Mouse (Mus musculus): ENCODE data around the gene BC035044. TPM values are rescaled to one million over a fixed set of nuclear protein-coding genes. Genes with fewer than 3 reads are reported as not detected.

The BC035044 gene
- polyA plus RNA-seq, 1 experiment from 2014 or later = 5.3 TPM

- WGBS = 0% methylated on average over 17 of the region's 17 CpGs
- peak; percentile 19; the same call in 1 of the 2 replicates for ATAC-seq (replicated peaks; ENCODE audit: extremely low read depth, insufficient read depth, low FRiP score)
- Histone ChIP-seq H3K36me3 (ENCODE audit: control insufficient read depth, insufficient read depth) (no peaks in the 10 kb centered on the region), H3K4me1 (ENCODE audit: control insufficient read depth, insufficient read depth, low read length) (peaks cover 8% of the 10 kb centered on the region), H3K4me2 (ENCODE audit: low read depth, low read length) (peak overlapping the region; percentile 79), H3K27ac (ENCODE audit: low read length) (peak overlapping the region; percentile 96), H3K27me3 (ENCODE audit: control insufficient read depth, insufficient read depth, low read length) (no peaks in the 10 kb centered on the region), H3K4me3 (ENCODE audit: low read length) (peak overlapping the region; percentile 87), H3K9ac (ENCODE audit: low read length) (peak overlapping the region; percentile 67), H3K9me3 (replicated peaks; ENCODE audit: control insufficient read depth, low read length) (no peaks in the 10 kb centered on the region)
Measured at GRCm38 (mm10) chr6:128839266-128839771, 51.6 kb downstream of the BC035044 start.

- Histone ChIP-seq H3K9ac (ENCODE audit: low read length) (peak overlapping the region; percentile 92), H3K9me3 (replicated peaks; ENCODE audit: control insufficient read depth, low read length) (no peaks in the 10 kb centered on the region), H3K4me3 (ENCODE audit: low read length) (peak overlapping the region; percentile 87), H3K4me2 (ENCODE audit: low read depth, low read length) (peak overlapping the region; percentile 79), H3K36me3 (ENCODE audit: control insufficient read depth, insufficient read depth) (no peaks in the 10 kb centered on the region), H3K27ac (ENCODE audit: low read length) (peak overlapping the region; percentile 96), H3K27me3 (ENCODE audit: control insufficient read depth, insufficient read depth, low read length) (no peaks in the 10 kb centered on the region), H3K4me1 (ENCODE audit: control insufficient read depth, insufficient read depth, low read length) (peaks cover 5% of the 10 kb centered on the region)
- peak; percentile 64 for ATAC-seq (replicated peaks; ENCODE audit: extremely low read depth, insufficient read depth, low FRiP score)
- WGBS = under 1% methylated on average over 49 of the region's 49 CpGs
Measured at GRCm38 (mm10) chr6:128838342-128839265, 52.3 kb downstream of the BC035044 start.

- WGBS = 2% methylated on average over 14 of the region's 14 CpGs
- no peak for ATAC-seq (replicated peaks; ENCODE audit: extremely low read depth, insufficient read depth, low FRiP score)
Measured at GRCm38 (mm10) chr6:128837454-128838341, 53.2 kb downstream of the BC035044 start.

GRCm38 (mm10) chr6:128836955-128837334, 54.0 kb downstream of the BC035044 start:
- H3K9me3 ChIP-seq (replicated peaks; ENCODE audit: control insufficient read depth, low read length) = no peaks in the 10 kb centered on the region
- no peak for ATAC-seq (replicated peaks; ENCODE audit: extremely low read depth, insufficient read depth, low FRiP score)
- peak overlapping the region; percentile 79; the same call in 1 of the 2 replicates for H3K4me2 ChIP-seq (ENCODE audit: low read depth, low read length)
- no peak overlapping the region for H3K9ac ChIP-seq (ENCODE audit: low read length)
- H3K27me3 ChIP-seq (ENCODE audit: control insufficient read depth, insufficient read depth, low read length) = no peaks in the 10 kb centered on the region
- peaks cover 4% of the 10 kb centered on the region for H3K4me1 ChIP-seq (ENCODE audit: control insufficient read depth, insufficient read depth, low read length)
- no peak overlapping the region; the same call in 1 of the 2 replicates for H3K27ac ChIP-seq (ENCODE audit: low read length)
- no peak overlapping the region for H3K4me3 ChIP-seq (ENCODE audit: low read length)
- WGBS = 81% methylated on average over 6 of the region's 6 CpGs
- H3K36me3 ChIP-seq (ENCODE audit: control insufficient read depth, insufficient read depth) = no peaks in the 10 kb centered on the region

More at GRCm38 (mm10) chr6:128837454-128838341, 53.2 kb downstream of the BC035044 start:
- H3K36me3 ChIP-seq (ENCODE audit: control insufficient read depth, insufficient read depth) = no peaks in the 10 kb centered on the region
- H3K27ac ChIP-seq (ENCODE audit: low read length) = peak overlapping the region; percentile 53
- H3K4me1 ChIP-seq (ENCODE audit: control insufficient read depth, insufficient read depth, low read length) = peaks cover 5% of the 10 kb centered on the region
- no peaks in the 10 kb centered on the region for H3K9me3 ChIP-seq (replicated peaks; ENCODE audit: control insufficient read depth, low read length)
- H3K9ac ChIP-seq (ENCODE audit: low read length) = peak overlapping the region; percentile 52
- H3K27me3 ChIP-seq (ENCODE audit: control insufficient read depth, insufficient read depth, low read length) = no peaks in the 10 kb centered on the region
- H3K4me2 ChIP-seq (ENCODE audit: low read depth, low read length) = peak overlapping the region; percentile 79
- peak overlapping the region; percentile 87 for H3K4me3 ChIP-seq (ENCODE audit: low read length)

GRCm38 (mm10) chr6:128836191-128836954, 54.6 kb downstream of the BC035044 start:
- WGBS = 77% methylated on average over 8 of the region's 8 CpGs
- H3K4me1 ChIP-seq (ENCODE audit: control insufficient read depth, insufficient read depth, low read length) = no peaks in the 10 kb centered on the region; the same call in none of the 2 replicates
- ATAC-seq (replicated peaks; ENCODE audit: extremely low read depth, insufficient read depth, low FRiP score) = no peak
- no peak overlapping the region for H3K4me3 ChIP-seq (ENCODE audit: low read length)
- no peak overlapping the region for H3K9ac ChIP-seq (ENCODE audit: low read length)
- H3K27ac ChIP-seq (ENCODE audit: low read length) = no peak overlapping the region; the same call in 1 of the 2 replicates
- H3K4me2 ChIP-seq (ENCODE audit: low read depth, low read length) = no peak overlapping the region
- no peaks in the 10 kb centered on the region for H3K27me3 ChIP-seq (ENCODE audit: control insufficient read depth, insufficient read depth, low read length)
- H3K9me3 ChIP-seq (replicated peaks; ENCODE audit: control insufficient read depth, low read length) = no peaks in the 10 kb centered on the region
- H3K36me3 ChIP-seq (ENCODE audit: control insufficient read depth, insufficient read depth) = no peaks in the 10 kb centered on the region

GRCm38 (mm10) chr6:128835571-128835970, 55.4 kb downstream of the BC035044 start:
- Histone ChIP-seq H3K27me3 (ENCODE audit: control insufficient read depth, insufficient read depth, low read length) (no peaks in the 10 kb centered on the region), H3K36me3 (ENCODE audit: control insufficient read depth, insufficient read depth) (no peaks in the 10 kb centered on the region), H3K4me1 (ENCODE audit: control insufficient read depth, insufficient read depth, low read length) (no peaks in the 10 kb centered on the region; the same call in none of the 2 replicates), H3K9ac (ENCODE audit: low read length) (no peak overlapping the region), H3K4me3 (ENCODE audit: low read length) (no peak overlapping the region), H3K27ac (ENCODE audit: low read length) (no peak overlapping the region), H3K4me2 (ENCODE audit: low read depth, low read length) (no peak overlapping the region), H3K9me3 (replicated peaks; ENCODE audit: control insufficient read depth, low read length) (no peaks in the 10 kb centered on the region)
- ATAC-seq (replicated peaks; ENCODE audit: extremely low read depth, insufficient read depth, low FRiP score) = no peak
- WGBS = 66% methylated on average over 4 of the region's 4 CpGs

GRCm38 (mm10) chr6:128833046-128833445, 57.9 kb downstream of the BC035044 start:
- WGBS = 78% methylated on average over 10 of the region's 10 CpGs
- no peaks in the 10 kb centered on the region for H3K36me3 ChIP-seq (ENCODE audit: control insufficient read depth, insufficient read depth)
- H3K4me1 ChIP-seq (ENCODE audit: control insufficient read depth, insufficient read depth, low read length) = no peaks in the 10 kb centered on the region; the same call in 1 of the 2 replicates

GRCm38 (mm10) chr6:128829837-128830236, 61.1 kb downstream of the BC035044 start:
- no peak overlapping the region for H3K4me3 ChIP-seq (ENCODE audit: low read length)
- WGBS = 51% methylated on average over 4 of the region's 4 CpGs
- no peaks in the 10 kb centered on the region for H3K27me3 ChIP-seq (ENCODE audit: control insufficient read depth, insufficient read depth, low read length)
- H3K27ac ChIP-seq (ENCODE audit: low read length) = no peak overlapping the region
- no peak overlapping the region for H3K4me2 ChIP-seq (ENCODE audit: low read depth, low read length)
- H3K9ac ChIP-seq (ENCODE audit: low read length) = no peak overlapping the region
- ATAC-seq (replicated peaks; ENCODE audit: extremely low read depth, insufficient read depth, low FRiP score) = no peak
- no peaks in the 10 kb centered on the region for H3K36me3 ChIP-seq (ENCODE audit: control insufficient read depth, insufficient read depth)
- no peaks in the 10 kb centered on the region for H3K9me3 ChIP-seq (replicated peaks; ENCODE audit: control insufficient read depth, low read length)
- H3K4me1 ChIP-seq (ENCODE audit: control insufficient read depth, insufficient read depth, low read length) = no peaks in the 10 kb centered on the region

More at GRCm38 (mm10) chr6:128833046-128833445, 57.9 kb downstream of the BC035044 start:
- ATAC-seq (replicated peaks; ENCODE audit: extremely low read depth, insufficient read depth, low FRiP score) = no peak
- Histone ChIP-seq H3K4me2 (ENCODE audit: low read depth, low read length) (no peak overlapping the region), H3K4me3 (ENCODE audit: low read length) (no peak overlapping the region), H3K27me3 (ENCODE audit: control insufficient read depth, insufficient read depth, low read length) (no peaks in the 10 kb centered on the region), H3K9ac (ENCODE audit: low read length) (no peak overlapping the region), H3K27ac (ENCODE audit: low read length) (no peak overlapping the region), H3K9me3 (replicated peaks; ENCODE audit: control insufficient read depth, low read length) (no peaks in the 10 kb centered on the region)

Measured in heart, embryonic 16.5 days (tissue).